Mouse (Mus musculus): Measurements from ENCODE around the gene Chst11.

DNA sequence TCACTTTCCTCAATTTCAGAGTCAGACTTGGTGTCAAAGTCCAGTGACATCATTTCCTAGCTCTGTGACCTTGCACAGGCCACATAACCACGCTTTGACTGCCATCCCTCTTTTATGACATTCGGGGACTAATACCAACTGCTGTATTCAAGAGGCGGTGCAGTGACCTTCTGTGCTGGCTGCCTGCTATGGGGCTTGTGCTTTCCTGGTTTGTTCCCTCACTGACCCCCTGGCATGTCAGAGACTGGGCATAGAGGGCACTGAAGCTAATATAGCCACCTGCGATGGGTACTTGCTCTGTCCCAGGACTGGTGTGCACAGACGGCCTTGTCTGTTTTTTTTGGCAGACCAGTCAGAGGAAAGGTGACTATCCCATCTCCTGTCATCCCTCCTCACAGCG, 108.4 kb downstream of the Chst11 start:
- no peak for TF ChIP-seq CTCF (IDR thresholded peaks at IDR 0.05; ENCODE audit: low read depth)
- no peak for TF ChIP-seq EP300 (IDR thresholded peaks at IDR 0.05; ENCODE audit: low read depth)
